Mouse (Mus musculus): ENCODE results near the gene Ak8. TPM values are rescaled to one million over a fixed set of nuclear protein-coding genes. Genes with fewer than 3 reads are reported as not detected.

Ak8 gene
- total and polyA plus RNA-seq, 3 experiments: 1.5 to 2.6 TPM; not detected in 1

GRCm38 (mm10) chr2:28665818-28666217 lies 34.1 kb upstream of the Ak8 start (continued):
- TF ChIP-seq NRF1 (IDR thresholded peaks at IDR 0.05; ENCODE audit: insufficient read depth, low read depth, low read length, poor library complexity, severe bottlenecking): no peak
- TF ChIP-seq MAFK (IDR thresholded peaks at IDR 0.05; ENCODE audit: borderline replicate concordance, low read depth, low read length): no peak

GRCm38 (mm10) chr2:28671438-28671837 lies 28.5 kb upstream of the Ak8 start:
- no peaks in the 10 kb centered on the region for H3K79me2 ChIP-seq (ENCODE audit: control insufficient read depth, insufficient read depth, low read length, poor library complexity)
- no peak overlapping the region for H3K4me3 ChIP-seq (ENCODE audit: control insufficient read depth in 1 of 2, insufficient read depth in 1 of 2, low read depth in 2 of 2, low read length in 2 of 2)
- peaks cover 0 to 10% of the 10 kb centered on the region in 2 experiments; a peak in 2 of 4 replicates for H3K36me3 ChIP-seq (ENCODE audit: control insufficient read depth in 1 of 2, insufficient read depth in 2 of 2, low read length in 2 of 2)
- H3K27me3 ChIP-seq (ENCODE audit: control insufficient read depth in 1 of 2, insufficient read depth in 2 of 2, low read length in 2 of 2): no peaks in the 10 kb centered on the region
- no peak for DNase-seq (ENCODE audit: low read depth, low spot score)
- no peak overlapping the region for H3K27ac ChIP-seq (ENCODE audit: control insufficient read depth, low read depth, low read length)
- no peaks in the 10 kb centered on the region for H3K9me3 ChIP-seq (replicated peaks; ENCODE audit: insufficient read depth, low read length)
- no peak for TF ChIP-seq TAL1 (IDR thresholded peaks at IDR 0.05; ENCODE audit: low read length)
- no peak for TF ChIP-seq MYB (IDR thresholded peaks at IDR 0.05; ENCODE audit: low read depth, low read length)
- TF ChIP-seq BHLHE40 (IDR thresholded peaks at IDR 0.05; ENCODE audit: borderline replicate concordance, low read depth, low read length): no peak
- no peak for TF ChIP-seq E2F4 (IDR thresholded peaks at IDR 0.05; ENCODE audit: borderline replicate concordance, low read depth, low read length)
- no peak for TF ChIP-seq CTCF (IDR thresholded peaks at IDR 0.05 in 2 of 3, conservative IDR thresholded peaks at IDR 0.05 in 1 of 3; ENCODE audit: control insufficient read depth in 1 of 3, insufficient read depth in 1 of 3, low read depth in 2 of 3, low read length in 3 of 3, poor library complexity in 1 of 3, severe bottlenecking in 1 of 3)
- TF ChIP-seq GATA1 (IDR thresholded peaks at IDR 0.05; ENCODE audit: low read depth, low read length): no peak
- no peak for TF ChIP-seq TCF12 (IDR thresholded peaks at IDR 0.05; ENCODE audit: low read depth, low read length)
- peak; percentile 51; the same call in 1 of the 2 replicates for TF ChIP-seq RCOR1 (IDR thresholded peaks at IDR 0.05; ENCODE audit: low read depth, low read length)
- no peaks in the 10 kb centered on the region for H3K4me1 ChIP-seq (ENCODE audit: control insufficient read depth in 1 of 2, insufficient read depth in 2 of 2, low read length in 2 of 2)
- no peak overlapping the region for H3K9ac ChIP-seq (ENCODE audit: control insufficient read depth, low read depth, low read length, poor library complexity, severe bottlenecking)

GRCm38 (mm10) chr2:28676005-28676404 lies 24.0 kb upstream of the Ak8 start:
- no peak for TF ChIP-seq CHD1 (IDR thresholded peaks at IDR 0.05; ENCODE audit: low read depth, low read length)
- TF ChIP-seq KAT2A (conservative IDR thresholded peaks at IDR 0.05; ENCODE audit: low read depth, low read length): no peak
- TF ChIP-seq ELF1 (IDR thresholded peaks at IDR 0.05; ENCODE audit: low read depth, low read length): no peak
- TF ChIP-seq JUND (IDR thresholded peaks at IDR 0.05; ENCODE audit: low read depth, low read length): no peak
- no peak for TF ChIP-seq GATA1 (IDR thresholded peaks at IDR 0.05; ENCODE audit: low read depth, low read length)
- TF ChIP-seq ZC3H11A (IDR thresholded peaks at IDR 0.05; ENCODE audit: low read depth, low read length): no peak
- no peak for TF ChIP-seq ZKSCAN1 (IDR thresholded peaks at IDR 0.05; ENCODE audit: low read depth, low read length)
- no peak for TF ChIP-seq CTCF (IDR thresholded peaks at IDR 0.05 in 2 of 3, conservative IDR thresholded peaks at IDR 0.05 in 1 of 3; ENCODE audit: control insufficient read depth in 1 of 3, insufficient read depth in 1 of 3, low read depth in 2 of 3, low read length in 3 of 3, poor library complexity in 1 of 3, severe bottlenecking in 1 of 3)
- no peak for TF ChIP-seq POLR2AphosphoS2 (IDR thresholded peaks at IDR 0.05; ENCODE audit: low read length)
- TF ChIP-seq NELFE (IDR thresholded peaks at IDR 0.05; ENCODE audit: low read depth, low read length): no peak
- TF ChIP-seq POLR2AphosphoS5 (IDR thresholded peaks at IDR 0.05; ENCODE audit: borderline replicate concordance, low read depth, low read length): no peak
- TF ChIP-seq SIN3A (IDR thresholded peaks at IDR 0.05; ENCODE audit: low read length): no peak
- no peak for TF ChIP-seq USF2 (IDR thresholded peaks at IDR 0.05; ENCODE audit: borderline replicate concordance in 1 of 2, insufficient read depth in 1 of 2, low read depth in 1 of 2, low read length in 2 of 2)
- no peak for TF ChIP-seq E2F4 (IDR thresholded peaks at IDR 0.05; ENCODE audit: borderline replicate concordance, low read depth, low read length)
- no peak for TF ChIP-seq MAFK (IDR thresholded peaks at IDR 0.05; ENCODE audit: borderline replicate concordance, low read depth, low read length)
- TF ChIP-seq ETS1 (IDR thresholded peaks at IDR 0.05; ENCODE audit: low read depth, low read length): no peak
- Histone ChIP-seq H3K27me3 (ENCODE audit: control insufficient read depth in 1 of 2, insufficient read depth in 2 of 2, low read length in 2 of 2) (no peaks in the 10 kb centered on the region), H3K9ac (ENCODE audit: control insufficient read depth, low read depth, low read length, poor library complexity, severe bottlenecking) (no peak overlapping the region), H3K36me3 (ENCODE audit: control insufficient read depth in 1 of 2, insufficient read depth in 2 of 2, low read length in 2 of 2) (peaks cover 0 to 7% of the 10 kb centered on the region in 2 experiments; a peak in 2 of 4 replicates), H3K79me2 (ENCODE audit: control insufficient read depth, insufficient read depth, low read length, poor library complexity) (no peaks in the 10 kb centered on the region), H3K4me3 (ENCODE audit: control insufficient read depth in 1 of 2, insufficient read depth in 1 of 2, low read depth in 2 of 2, low read length in 2 of 2) (no peak overlapping the region), H3K9me3 (replicated peaks; ENCODE audit: insufficient read depth, low read length) (no peaks in the 10 kb centered on the region), H3K27ac (ENCODE audit: control insufficient read depth, low read depth, low read length) (no peak overlapping the region), H3K4me1 (ENCODE audit: control insufficient read depth in 1 of 2, insufficient read depth in 2 of 2, low read length in 2 of 2) (no peaks in the 10 kb centered on the region)
- DNase-seq (ENCODE audit: low read depth, low spot score): no peak
